Mouse (Mus musculus) hindbrain, embryonic 12.5 days (tissue): ENCODE data around the gene Cbarp. TPM values are rescaled to one million over a fixed set of nuclear protein-coding genes. Genes with fewer than 3 reads are reported as not detected.

Experiments
- ATAC-seq: fragments of 200-750 bp; cut with Nextera tagmentation; 2 replicates; pipeline ENCODE4 v1.8.0; 2017; ENCODE audit warnings: moderate TSS enrichment; ENCODE audit not compliant: low FRiP score
- H3K27ac ChIP-seq: fragments of 300-500 bp; sonication (generic); 2 replicates; pipeline ENCODE4 v1.5.1; 2016; ENCODE audit warnings: mild to moderate bottlenecking
- H3K27me3 ChIP-seq: fragments of 300-500 bp; sonication (generic); 2 replicates; pipeline ENCODE4 v1.6.1; 2016; ENCODE audit warnings: mild to moderate bottlenecking
- H3K36me3 ChIP-seq: fragments of 300-500 bp; sonication (generic); 2 replicates; pipeline ENCODE4 v1.6.1; 2016; ENCODE audit warnings: mild to moderate bottlenecking
- H3K4me1 ChIP-seq: fragments of 300-500 bp; sonication (generic); 2 replicates; pipeline ENCODE4 v1.6.1; 2016
- H3K4me2 ChIP-seq: fragments of 300-500 bp; sonication (generic); replicated peaks from 2 replicates; pipeline ENCODE4 v1.6.1; 2016; ENCODE audit warnings: mild to moderate bottlenecking
- H3K4me3 ChIP-seq: fragments of 300-500 bp; sonication (generic); 2 replicates; pipeline ENCODE4 v1.5.1; 2016; ENCODE audit warnings: mild to moderate bottlenecking
- H3K9ac ChIP-seq: fragments of 300-500 bp; sonication (generic); 2 replicates; pipeline ENCODE4 v1.6.1; 2016; ENCODE audit warnings: mild to moderate bottlenecking, moderate library complexity
- H3K9me3 ChIP-seq: fragments of 300-500 bp; sonication (generic); replicated peaks from 2 replicates; pipeline ENCODE4 v1.6.1; 2016; ENCODE audit warnings: mild to moderate bottlenecking
- WGBS: fragments of 180-500 bp; shearing (Covaris S2); methylation state at CpG from one replicate; pipeline ENCODE4 v1.1.7; 2016; 5-methylcytosine and 5-hydroxymethylcytosine counted together
- polyA plus RNA-seq: library from polyadenylated mRNA; unstranded; fragments of >200 nt; fragmentation: Nextera tagmentation; extraction: Ambion mirVana; gene quantifications from 2 replicates; pipeline ENCODE4 v1.2.1, GENCODE M21; 2016

Gene Cbarp
- 18.4 and 22.3 TPM in 2 replicates for polyA plus RNA-seq

GRCm38 (mm10) chr10:80140666-80141035 lies at the start of gene Cbarp:
Cbarp (minus strand) TSS chr10:80140835.
- Histone ChIP-seq H3K9ac (peak within 1 kb of the TSS; percentile 59), H3K4me2 (peak within 1 kb of the TSS; percentile 96), H3K27me3 (peaks cover 19% of the 10 kb centered on the region), H3K4me1 (peaks cover 54% of the 10 kb centered on the region), H3K9me3 (no peaks in the 10 kb centered on the region), H3K4me3 (peak within 1 kb of the TSS; percentile 72), H3K36me3 (peaks cover 30% of the 10 kb centered on the region), H3K27ac (peak within 1 kb of the TSS; percentile 96)
- ATAC-seq = no peak
- WGBS = 77% methylated on average over 10 of the region's 10 CpGs

GRCm38 (mm10) chr10:80189999-80190398 lies 49.4 kb upstream of the Cbarp start:
- ATAC-seq = no peak; the same call in 1 of the 2 replicates
- Histone ChIP-seq H3K4me3 (peak overlapping the region; percentile 37), H3K4me2 (peak overlapping the region; percentile 64), H3K36me3 (peaks cover 28% of the 10 kb centered on the region), H3K9me3 (no peaks in the 10 kb centered on the region), H3K27ac (peak overlapping the region; percentile 79), H3K4me1 (peaks cover 42% of the 10 kb centered on the region), H3K27me3 (peaks cover 21% of the 10 kb centered on the region), H3K9ac (peak overlapping the region; percentile 75)
- 6% methylated on average over 21 of the region's 21 CpGs for WGBS

GRCm38 (mm10) chr10:80188453-80189024 lies 47.9 kb upstream of the Cbarp start:
- peaks cover 32% of the 10 kb centered on the region for H3K36me3 ChIP-seq
- H3K27me3 ChIP-seq = peaks cover 21% of the 10 kb centered on the region
- no peak overlapping the region for H3K27ac ChIP-seq
- no peak overlapping the region for H3K9ac ChIP-seq
- no peak overlapping the region for H3K4me3 ChIP-seq
- H3K4me2 ChIP-seq = no peak overlapping the region
- no peak for ATAC-seq
- H3K4me1 ChIP-seq = peaks cover 34% of the 10 kb centered on the region
- H3K9me3 ChIP-seq = no peaks in the 10 kb centered on the region
- WGBS = 64% methylated on average over 15 of the region's 15 CpGs

GRCm38 (mm10) chr10:80187739-80188138 lies 47.1 kb upstream of the Cbarp start:
- H3K9ac ChIP-seq = no peak overlapping the region
- peaks cover 34% of the 10 kb centered on the region for H3K4me1 ChIP-seq
- H3K9me3 ChIP-seq = no peaks in the 10 kb centered on the region
- no peak for ATAC-seq
- no peak overlapping the region for H3K4me3 ChIP-seq
- H3K27me3 ChIP-seq = peaks cover 21% of the 10 kb centered on the region
- H3K27ac ChIP-seq = no peak overlapping the region
- WGBS = 87% methylated on average over 10 of the region's 10 CpGs
- H3K36me3 ChIP-seq = peaks cover 40% of the 10 kb centered on the region
- no peak overlapping the region for H3K4me2 ChIP-seq

- Histone ChIP-seq H3K4me2 (no peak overlapping the region), H3K9me3 (no peaks in the 10 kb centered on the region), H3K27ac (no peak overlapping the region), H3K36me3 (peaks cover 47% of the 10 kb centered on the region), H3K9ac (no peak overlapping the region), H3K27me3 (peaks cover 13% of the 10 kb centered on the region), H3K4me3 (no peak overlapping the region), H3K4me1 (peaks cover 42% of the 10 kb centered on the region)
- 40% methylated on average over 27 of the region's 27 CpGs for WGBS
- no peak for ATAC-seq
Observed at GRCm38 (mm10) chr10:80186649-80187048, 46.0 kb upstream of the Cbarp start.

- H3K4me3 ChIP-seq = no peak overlapping the region
- 0 out of 2 replicates have a peak overlapping the region, but pooled peaks have one; percentile 97 for H3K9ac ChIP-seq
- WGBS = 91% methylated on average over 7 of the region's 7 CpGs
Observed at GRCm38 (mm10) chr10:80182547-80182946, 41.9 kb upstream of the Cbarp start.

GRCm38 (mm10) chr10:80180823-80181222 lies 40.2 kb upstream of the Cbarp start:
- peak overlapping the region; percentile 17; the same call in 1 of the 2 replicates for H3K27ac ChIP-seq
- H3K36me3 ChIP-seq = peaks cover 19% of the 10 kb centered on the region
- H3K4me2 ChIP-seq = peak overlapping the region; percentile 90
- no peak for ATAC-seq
- peak overlapping the region; percentile 97 for H3K9ac ChIP-seq
- peak overlapping the region; percentile 79 for H3K4me3 ChIP-seq
- no peaks in the 10 kb centered on the region for H3K27me3 ChIP-seq
- H3K9me3 ChIP-seq = no peaks in the 10 kb centered on the region
- WGBS = 39% methylated on average over 5 of the region's 5 CpGs
- H3K4me1 ChIP-seq = peaks cover 45% of the 10 kb centered on the region

More at GRCm38 (mm10) chr10:80182547-80182946, 41.9 kb upstream of the Cbarp start:
- H3K4me2 ChIP-seq = no peak overlapping the region
- no peak for ATAC-seq
- H3K27me3 ChIP-seq = 0 out of 2 replicates have a peak, but pooled peaks cover 2% of the 10 kb centered on the region
- H3K27ac ChIP-seq = no peak overlapping the region
- peaks cover 30% of the 10 kb centered on the region for H3K36me3 ChIP-seq
- H3K9me3 ChIP-seq = no peaks in the 10 kb centered on the region
- H3K4me1 ChIP-seq = peaks cover 42% of the 10 kb centered on the region

- no peaks in the 10 kb centered on the region for H3K9me3 ChIP-seq
- H3K9ac ChIP-seq = peak overlapping the region; percentile 97
- 50% methylated on average over 6 of the region's 6 CpGs for WGBS
- peak overlapping the region; percentile 79 for H3K4me3 ChIP-seq
- peaks cover 43% of the 10 kb centered on the region for H3K4me1 ChIP-seq
- peaks cover 19% of the 10 kb centered on the region for H3K36me3 ChIP-seq
- no peak for ATAC-seq
- H3K27ac ChIP-seq = 0 out of 2 replicates have a peak overlapping the region, but pooled peaks have one; percentile 17
- H3K4me2 ChIP-seq = peak overlapping the region; percentile 90
- no peaks in the 10 kb centered on the region for H3K27me3 ChIP-seq
Observed at GRCm38 (mm10) chr10:80180288-80180687, 39.7 kb upstream of the Cbarp start.

GRCm38 (mm10) chr10:80179068-80180051 lies 38.7 kb upstream of the Cbarp start, which contains the start of gene Efna2:
Efna2 (plus strand) TSS chr10:80179482.
- peak; percentile 74 for ATAC-seq
- Histone ChIP-seq H3K36me3 (peaks cover 19% of the 10 kb centered on the region), H3K27ac (peak within 1 kb of the TSS; percentile 88), H3K4me1 (peaks cover 38% of the 10 kb centered on the region), H3K9me3 (no peaks in the 10 kb centered on the region), H3K9ac (peak within 1 kb of the TSS; percentile 97), H3K27me3 (no peaks in the 10 kb centered on the region), H3K4me2 (peak within 1 kb of the TSS; percentile 90), H3K4me3 (peak within 1 kb of the TSS; percentile 79)
- WGBS = 1% methylated on average over 69 of the region's 106 CpGs

- Histone ChIP-seq H3K4me3 (no peak overlapping the region), H3K27ac (no peak overlapping the region), H3K9me3 (no peaks in the 10 kb centered on the region), H3K36me3 (peaks cover 7% of the 10 kb centered on the region), H3K4me2 (no peak overlapping the region), H3K4me1 (peaks cover 42% of the 10 kb centered on the region), H3K27me3 (no peaks in the 10 kb centered on the region), H3K9ac (no peak overlapping the region; the same call in 1 of the 2 replicates)
- no peak for ATAC-seq
- WGBS = 43% methylated on average over 7 of the region's 7 CpGs
Observed at GRCm38 (mm10) chr10:80177441-80178279, 37.0 kb upstream of the Cbarp start.

GRCm38 (mm10) chr10:80176270-80176834 lies 35.7 kb upstream of the Cbarp start:
- no peak overlapping the region for H3K27ac ChIP-seq
- H3K4me3 ChIP-seq = no peak overlapping the region
- WGBS = 82% methylated on average over 5 of the region's 5 CpGs
- H3K9me3 ChIP-seq = no peaks in the 10 kb centered on the region
- ATAC-seq = no peak
- H3K4me1 ChIP-seq = peaks cover 41% of the 10 kb centered on the region
- peaks cover 11% of the 10 kb centered on the region for H3K36me3 ChIP-seq
- H3K9ac ChIP-seq = peak overlapping the region; percentile 25; the same call in 1 of the 2 replicates
- H3K27me3 ChIP-seq = no peaks in the 10 kb centered on the region
- no peak overlapping the region for H3K4me2 ChIP-seq
